Mouse (Mus musculus) neural tube, embryonic 13.5 days (tissue): Measurements from ENCODE around the gene Sept6. TPM values are rescaled to one million over a fixed set of nuclear protein-coding genes. Genes with fewer than 3 reads are reported as not detected.

Source experiments
- ATAC-seq: fragments of 200-750 bp; cut with Nextera tagmentation; 2 replicates; pipeline ENCODE4 v1.8.0; 2017; ENCODE audit warnings: low read depth, mild to moderate bottlenecking, moderate TSS enrichment, moderate library complexity
- H3K27ac ChIP-seq: fragments of 300-500 bp; sonication (generic); replicated peaks from 2 replicates; pipeline ENCODE4 v1.5.1; 2015; ENCODE audit warnings: moderate library complexity, mild to moderate bottlenecking, inconsistent platforms
- H3K27me3 ChIP-seq: fragments of 300-500 bp; sonication (generic); 2 replicates; pipeline ENCODE4 v1.6.1; 2015; ENCODE audit warnings: mild to moderate bottlenecking, inconsistent platforms
- H3K36me3 ChIP-seq: fragments of 300-500 bp; sonication (generic); 2 replicates; pipeline ENCODE4 v1.6.1; 2015; ENCODE audit warnings: mild to moderate bottlenecking, inconsistent platforms
- H3K4me1 ChIP-seq: fragments of 300-500 bp; sonication (generic); replicated peaks from 2 replicates; pipeline ENCODE4 v1.6.1; 2015; ENCODE audit warnings: inconsistent platforms
- H3K4me2 ChIP-seq: fragments of 300-500 bp; sonication (generic); 2 replicates; pipeline ENCODE4 v1.6.1; 2015; ENCODE audit warnings: inconsistent platforms, mild to moderate bottlenecking, moderate library complexity
- H3K4me3 ChIP-seq: fragments of 300-500 bp; sonication (generic); 2 replicates; pipeline ENCODE4 v1.5.1; 2015; ENCODE audit warnings: mild to moderate bottlenecking, inconsistent platforms
- H3K9ac ChIP-seq: fragments of 300-500 bp; sonication (generic); 2 replicates; pipeline ENCODE4 v1.6.1; 2015; ENCODE audit warnings: moderate library complexity, mild to moderate bottlenecking, inconsistent platforms
- H3K9me3 ChIP-seq: fragments of 300-500 bp; sonication (generic); 2 replicates; pipeline ENCODE4 v1.6.1; 2016; ENCODE audit warnings: inconsistent platforms
- WGBS: fragments of 180-500 bp; shearing (Covaris S2); methylation state at CpG from one replicate; pipeline ENCODE4 v1.1.7; 2015; 5-methylcytosine and 5-hydroxymethylcytosine counted together
- polyA plus RNA-seq: library from polyadenylated mRNA; unstranded; fragments of >200 nt; fragmentation: Nextera tagmentation; extraction: Ambion mirVana; gene quantifications from 2 replicates; pipeline ENCODE4 v1.2.1, GENCODE M21; 2015

The Sept6 gene
- 77.9 and 85.3 TPM in 2 replicates for polyA plus RNA-seq

GRCm38 (mm10) chrX:36991694-36992093, at the start of gene Sept6:
Gene Sept6, minus strand, starts transcription at chrX:36991794.
- Histone ChIP-seq H3K9ac (no peak within 1 kb of the TSS), H3K9me3 (no peaks in the 10 kb centered on the region), H3K27me3 (no peaks in the 10 kb centered on the region), H3K4me3 (no peak within 1 kb of the TSS), H3K27ac (no peak within 1 kb of the TSS), H3K4me1 (peaks cover 14% of the 10 kb centered on the region), H3K36me3 (no peaks in the 10 kb centered on the region), H3K4me2 (no peak within 1 kb of the TSS)
- ATAC-seq: no peak
- 87% methylated on average over 2 of the region's 2 CpGs for WGBS

- WGBS: 60% methylated on average over 3 of the region's 3 CpGs
- ATAC-seq: no peak
- Histone ChIP-seq H3K36me3 (no peaks in the 10 kb centered on the region), H3K4me1 (no peaks in the 10 kb centered on the region), H3K27me3 (no peaks in the 10 kb centered on the region), H3K4me3 (no peak overlapping the region), H3K9ac (no peak overlapping the region), H3K9me3 (no peaks in the 10 kb centered on the region), H3K4me2 (no peak overlapping the region), H3K27ac (no peak overlapping the region)
These were observed 36.8 kb upstream of the Sept6 start for GRCm38 (mm10) chrX:37028378-37028777.

- H3K9me3 ChIP-seq: no peaks in the 10 kb centered on the region
- no peak for ATAC-seq
- no peaks in the 10 kb centered on the region for H3K36me3 ChIP-seq
- WGBS: 70% methylated on average over 10 of the region's 10 CpGs
- H3K27ac ChIP-seq: no peak overlapping the region
- no peak overlapping the region for H3K9ac ChIP-seq
- no peaks in the 10 kb centered on the region for H3K4me1 ChIP-seq
- H3K4me2 ChIP-seq: no peak overlapping the region
- H3K4me3 ChIP-seq: no peak overlapping the region
- H3K27me3 ChIP-seq: no peaks in the 10 kb centered on the region
These were observed 32.2 kb upstream of the Sept6 start for GRCm38 (mm10) chrX:37023652-37024309.

GRCm38 (mm10) chrX:37022690-37023089, 31.1 kb upstream of the Sept6 start:
- H3K27me3 ChIP-seq: no peaks in the 10 kb centered on the region

GRCm38 (mm10) chrX:37019045-37019444, 27.5 kb upstream of the Sept6 start:
- no peak for ATAC-seq
- Histone ChIP-seq H3K36me3 (no peaks in the 10 kb centered on the region), H3K9me3 (no peaks in the 10 kb centered on the region), H3K4me1 (no peaks in the 10 kb centered on the region), H3K4me3 (no peak overlapping the region), H3K9ac (no peak overlapping the region), H3K27ac (no peak overlapping the region), H3K4me2 (no peak overlapping the region), H3K27me3 (no peaks in the 10 kb centered on the region)
- 65% methylated on average over 3 of the region's 3 CpGs for WGBS

More at GRCm38 (mm10) chrX:37022690-37023089, 31.1 kb upstream of the Sept6 start:
- H3K9me3 ChIP-seq: no peaks in the 10 kb centered on the region
- 20% methylated on average over 3 of the region's 3 CpGs for WGBS
- no peak overlapping the region for H3K4me2 ChIP-seq
- H3K36me3 ChIP-seq: no peaks in the 10 kb centered on the region
- no peak overlapping the region for H3K9ac ChIP-seq
- H3K4me3 ChIP-seq: no peak overlapping the region
- no peak overlapping the region for H3K27ac ChIP-seq
- H3K4me1 ChIP-seq: no peaks in the 10 kb centered on the region
- ATAC-seq: no peak

GRCm38 (mm10) chrX:37018150-37018654, 26.6 kb upstream of the Sept6 start:
- no peak overlapping the region for H3K27ac ChIP-seq
- no peak overlapping the region for H3K4me2 ChIP-seq
- H3K4me1 ChIP-seq: no peaks in the 10 kb centered on the region
- H3K9me3 ChIP-seq: no peaks in the 10 kb centered on the region
- H3K27me3 ChIP-seq: no peaks in the 10 kb centered on the region
- WGBS: 92% methylated on average over 9 of the region's 9 CpGs
- no peak overlapping the region for H3K9ac ChIP-seq
- no peak for ATAC-seq
- no peak overlapping the region for H3K4me3 ChIP-seq
- H3K36me3 ChIP-seq: no peaks in the 10 kb centered on the region

GRCm38 (mm10) chrX:37013870-37014269, 22.3 kb upstream of the Sept6 start:
- WGBS: 73% methylated on average over 5 of the region's 5 CpGs

GRCm38 (mm10) chrX:36991039-36991438, 555 bp downstream of the Sept6 start:
- no peak overlapping the region for H3K4me3 ChIP-seq
- H3K4me2 ChIP-seq: no peak overlapping the region
- no peak overlapping the region for H3K27ac ChIP-seq
- no peak for ATAC-seq
- H3K9me3 ChIP-seq: no peaks in the 10 kb centered on the region
- no peaks in the 10 kb centered on the region for H3K36me3 ChIP-seq
- no peaks in the 10 kb centered on the region for H3K27me3 ChIP-seq
- 78% methylated on average over 4 of the region's 4 CpGs for WGBS
- no peak overlapping the region for H3K9ac ChIP-seq
- H3K4me1 ChIP-seq: peaks cover 17% of the 10 kb centered on the region

More at GRCm38 (mm10) chrX:37013870-37014269, 22.3 kb upstream of the Sept6 start:
- Histone ChIP-seq H3K9me3 (no peaks in the 10 kb centered on the region), H3K4me1 (no peaks in the 10 kb centered on the region), H3K4me3 (no peak overlapping the region), H3K36me3 (no peaks in the 10 kb centered on the region), H3K27ac (no peak overlapping the region), H3K4me2 (no peak overlapping the region), H3K27me3 (no peaks in the 10 kb centered on the region), H3K9ac (no peak overlapping the region)
- ATAC-seq: no peak

- H3K27ac ChIP-seq: peak overlapping the region; percentile 89; the same call in 1 of the 2 replicates
These were observed 1.7 kb downstream of the Sept6 start for GRCm38 (mm10) chrX:36989752-36990404.

GRCm38 (mm10) chrX:36989234-36989751, 2.3 kb downstream of the Sept6 start:
- 8% methylated on average over 19 of the region's 29 CpGs for WGBS
- peak; percentile 90 for ATAC-seq
- Histone ChIP-seq H3K27ac (peak overlapping the region; percentile 89), H3K4me1 (peaks cover 23% of the 10 kb centered on the region), H3K36me3 (no peaks in the 10 kb centered on the region), H3K9me3 (no peaks in the 10 kb centered on the region), H3K27me3 (no peaks in the 10 kb centered on the region), H3K4me2 (peak overlapping the region; percentile 62), H3K9ac (peak overlapping the region; percentile 78), H3K4me3 (peak overlapping the region; percentile 61)

More at GRCm38 (mm10) chrX:36989752-36990404, 1.7 kb downstream of the Sept6 start:
- H3K9ac ChIP-seq: peak overlapping the region; percentile 78
- H3K27me3 ChIP-seq: no peaks in the 10 kb centered on the region
- peaks cover 17% of the 10 kb centered on the region for H3K4me1 ChIP-seq
- ATAC-seq: peak; percentile 56
- H3K9me3 ChIP-seq: no peaks in the 10 kb centered on the region
- peak overlapping the region; percentile 61 for H3K4me3 ChIP-seq
- 31% methylated on average over 7 of the region's 11 CpGs for WGBS
- H3K36me3 ChIP-seq: no peaks in the 10 kb centered on the region
- peak overlapping the region; percentile 62 for H3K4me2 ChIP-seq

GRCm38 (mm10) chrX:36988754-36989153, 2.8 kb downstream of the Sept6 start:
- Histone ChIP-seq H3K27ac (peak overlapping the region; percentile 89), H3K9ac (peak overlapping the region; percentile 78), H3K4me2 (peak overlapping the region; percentile 62), H3K36me3 (no peaks in the 10 kb centered on the region), H3K4me1 (peaks cover 28% of the 10 kb centered on the region), H3K27me3 (no peaks in the 10 kb centered on the region), H3K9me3 (no peaks in the 10 kb centered on the region), H3K4me3 (peak overlapping the region; percentile 61)
- peak; percentile 75 for ATAC-seq
- 17% methylated on average over 10 of the region's 23 CpGs for WGBS

- Histone ChIP-seq H3K27me3 (no peaks in the 10 kb centered on the region), H3K9ac (peak overlapping the region; percentile 78), H3K27ac (no peak overlapping the region), H3K36me3 (no peaks in the 10 kb centered on the region), H3K4me1 (peaks cover 37% of the 10 kb centered on the region), H3K9me3 (no peaks in the 10 kb centered on the region), H3K4me2 (peak overlapping the region; percentile 62), H3K4me3 (peak overlapping the region; percentile 61)
- no peak for ATAC-seq
- 71% methylated on average over 4 of the region's 4 CpGs for WGBS
These were observed 3.7 kb downstream of the Sept6 start for GRCm38 (mm10) chrX:36987851-36988250.
